Mouse (Mus musculus) forebrain, embryonic 12.5 days (tissue): ENCODE measurements around the gene Borcs5. TPM values are rescaled to one million over a fixed set of nuclear protein-coding genes. Genes with fewer than 3 reads are reported as not detected.

ENCODE experiments used
- ATAC-seq: fragments of 200-750 bp; cut with Nextera tagmentation; 2 replicates; pipeline ENCODE4 v1.8.0; 2017; ENCODE audit warnings: moderate TSS enrichment; ENCODE audit not compliant: low FRiP score
- H3K27ac ChIP-seq: fragments of 300-500 bp; sonication (generic); 2 replicates; pipeline ENCODE4 v1.5.1; 2016; ENCODE audit warnings: mild to moderate bottlenecking
- H3K27me3 ChIP-seq: fragments of 300-500 bp; sonication (generic); 2 replicates; pipeline ENCODE4 v1.6.1; 2016; ENCODE audit warnings: mild to moderate bottlenecking
- H3K36me3 ChIP-seq: fragments of 300-500 bp; sonication (generic); replicated peaks from 2 replicates; pipeline ENCODE4 v1.6.1; 2016; ENCODE audit warnings: mild to moderate bottlenecking
- H3K4me1 ChIP-seq: fragments of 300-500 bp; sonication (generic); 2 replicates; pipeline ENCODE4 v1.6.1; 2016
- H3K4me2 ChIP-seq: fragments of 300-500 bp; sonication (generic); 2 replicates; pipeline ENCODE4 v1.6.1; 2016; ENCODE audit warnings: mild to moderate bottlenecking, moderate library complexity
- H3K4me3 ChIP-seq: fragments of 300-500 bp; sonication (generic); replicated peaks from 2 replicates; pipeline ENCODE4 v1.5.1; 2016; ENCODE audit warnings: mild to moderate bottlenecking
- H3K9ac ChIP-seq: fragments of 300-500 bp; sonication (generic); 2 replicates; pipeline ENCODE4 v1.6.1; 2016; ENCODE audit warnings: mild to moderate bottlenecking
- H3K9me3 ChIP-seq: fragments of 300-500 bp; sonication (generic); 2 replicates; pipeline ENCODE4 v1.6.1; 2016
- WGBS: fragments of 180-500 bp; shearing (Covaris S2); methylation state at CpG from one replicate; pipeline ENCODE4 v1.1.7; 2016; 5-methylcytosine and 5-hydroxymethylcytosine counted together
- polyA plus RNA-seq: library from polyadenylated mRNA; unstranded; fragments of >200 nt; fragmentation: Nextera tagmentation; extraction: Ambion mirVana; gene quantifications from 2 replicates; pipeline ENCODE4 v1.2.1, GENCODE M21; 2016

Gene Borcs5
- polyA plus RNA-seq, 1 experiment from 2014 or later: 35.8 TPM

DNA sequence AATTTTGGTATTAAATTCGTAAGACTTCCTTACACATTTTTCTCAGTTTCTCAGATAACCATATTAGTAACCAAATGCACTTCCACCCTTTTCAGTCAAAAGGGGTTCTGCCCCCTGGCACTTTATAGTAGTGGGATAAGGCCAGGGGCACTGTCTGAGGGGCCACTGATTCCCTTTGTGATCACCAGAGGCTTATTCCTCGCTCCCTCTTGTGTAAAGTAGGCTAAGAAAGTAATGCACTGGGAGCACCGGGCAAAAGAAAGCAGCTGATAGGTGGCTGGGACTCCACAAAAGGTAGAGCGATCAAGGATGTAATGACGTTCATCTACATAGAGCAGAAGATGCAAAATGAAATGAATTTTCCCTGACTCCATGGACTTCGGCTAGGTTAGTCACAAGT lies 46.2 kb downstream of the Borcs5 start:
- no peak overlapping the region for H3K27ac ChIP-seq
- no peak overlapping the region for H3K9ac ChIP-seq
- no peaks in the 10 kb centered on the region for H3K27me3 ChIP-seq
- H3K4me2 ChIP-seq: no peak overlapping the region
- no peaks in the 10 kb centered on the region for H3K36me3 ChIP-seq
- H3K4me3 ChIP-seq: no peak overlapping the region
- no peaks in the 10 kb centered on the region for H3K9me3 ChIP-seq
- no peak for ATAC-seq
- WGBS: 77% methylated on average over 6 of the region's 6 CpGs
- peaks cover 3% of the 10 kb centered on the region; the same call in 1 of the 2 replicates for H3K4me1 ChIP-seq

DNA sequence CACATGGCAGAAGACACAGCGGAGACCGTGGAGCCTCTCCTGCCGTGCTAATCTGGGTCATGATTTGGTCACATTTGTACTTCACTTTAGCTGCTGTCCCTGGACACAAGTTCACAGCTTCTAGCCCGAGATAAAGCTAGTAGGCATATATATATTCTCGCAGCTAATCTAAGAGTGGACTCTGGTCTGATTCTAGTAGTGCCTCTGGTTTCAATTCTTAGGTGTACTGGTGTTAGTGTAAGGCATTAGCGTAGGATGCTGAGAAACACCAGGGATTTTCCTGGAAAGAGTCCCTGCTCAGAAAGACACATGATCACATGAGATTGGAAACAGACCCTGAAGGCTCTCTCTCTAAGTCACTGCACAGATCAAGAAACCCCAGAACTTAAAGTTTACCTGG lies 55.2 kb downstream of the Borcs5 start:
- no peak overlapping the region for H3K4me3 ChIP-seq
- no peaks in the 10 kb centered on the region for H3K36me3 ChIP-seq
- no peak overlapping the region for H3K4me2 ChIP-seq
- H3K27me3 ChIP-seq: no peaks in the 10 kb centered on the region
- no peak for ATAC-seq
- H3K9ac ChIP-seq: no peak overlapping the region
- no peaks in the 10 kb centered on the region for H3K4me1 ChIP-seq
- WGBS: 86% methylated on average over 6 of the region's 6 CpGs
- H3K9me3 ChIP-seq: no peaks in the 10 kb centered on the region
- H3K27ac ChIP-seq: no peak overlapping the region

DNA sequence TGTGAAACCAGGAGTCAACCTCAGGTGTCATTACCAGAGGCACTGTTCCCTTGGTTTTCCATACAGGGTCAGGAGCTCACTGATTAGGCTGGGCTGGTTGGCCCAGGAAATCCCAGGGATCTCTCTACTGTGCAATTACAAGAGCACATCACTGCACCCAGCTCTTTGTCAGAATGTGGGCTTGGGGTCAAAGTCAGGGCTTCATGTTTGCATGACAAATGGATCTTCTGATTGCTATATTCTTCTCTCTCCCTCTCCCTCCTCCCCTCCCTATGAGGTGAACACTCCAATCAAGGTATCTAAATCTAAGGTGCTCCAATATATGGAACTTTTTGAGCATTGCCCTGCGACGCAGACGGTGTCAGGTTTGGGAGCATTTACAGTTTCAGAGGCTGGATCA lies 55.7 kb downstream of the Borcs5 start:
- no peak overlapping the region for H3K9ac ChIP-seq

DNA sequence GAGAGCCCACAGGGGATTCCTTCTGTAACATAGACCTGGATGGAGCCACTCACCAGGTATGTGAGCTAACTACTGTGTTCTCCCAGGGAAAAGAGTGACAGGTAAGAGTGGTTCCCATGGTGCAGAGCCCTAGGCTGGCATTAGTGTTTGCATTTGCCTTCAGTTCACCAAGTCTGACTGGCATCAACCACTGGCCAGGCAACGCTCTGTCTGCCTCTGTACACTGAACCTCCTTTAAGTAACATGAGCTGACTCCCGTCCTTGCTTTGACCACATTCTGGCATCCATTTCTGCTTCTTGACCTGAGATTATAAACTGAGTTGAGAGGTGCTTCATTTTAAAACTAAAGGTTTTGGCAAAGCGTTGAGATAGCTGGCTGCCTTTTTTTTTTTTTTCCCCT lies 56.3 kb downstream of the Borcs5 start:
- no peaks in the 10 kb centered on the region for H3K9me3 ChIP-seq
- H3K27ac ChIP-seq: no peak overlapping the region
- 94% methylated on average over 3 of the region's 3 CpGs for WGBS
- H3K27me3 ChIP-seq: no peaks in the 10 kb centered on the region
- no peak overlapping the region for H3K4me2 ChIP-seq
- H3K4me3 ChIP-seq: no peak overlapping the region
- no peaks in the 10 kb centered on the region for H3K36me3 ChIP-seq
- ATAC-seq: no peak
- H3K9ac ChIP-seq: no peak overlapping the region
- peaks cover 6% of the 10 kb centered on the region; the same call in 1 of the 2 replicates for H3K4me1 ChIP-seq

More for the DNA sequence above, 55.7 kb downstream of the Borcs5 start:
- Histone ChIP-seq H3K36me3 (no peaks in the 10 kb centered on the region), H3K4me1 (no peaks in the 10 kb centered on the region), H3K4me3 (no peak overlapping the region), H3K27ac (no peak overlapping the region), H3K4me2 (no peak overlapping the region), H3K9me3 (no peaks in the 10 kb centered on the region), H3K27me3 (no peaks in the 10 kb centered on the region)
- no peak for ATAC-seq
- WGBS: 95% methylated on average over 3 of the region's 3 CpGs

DNA sequence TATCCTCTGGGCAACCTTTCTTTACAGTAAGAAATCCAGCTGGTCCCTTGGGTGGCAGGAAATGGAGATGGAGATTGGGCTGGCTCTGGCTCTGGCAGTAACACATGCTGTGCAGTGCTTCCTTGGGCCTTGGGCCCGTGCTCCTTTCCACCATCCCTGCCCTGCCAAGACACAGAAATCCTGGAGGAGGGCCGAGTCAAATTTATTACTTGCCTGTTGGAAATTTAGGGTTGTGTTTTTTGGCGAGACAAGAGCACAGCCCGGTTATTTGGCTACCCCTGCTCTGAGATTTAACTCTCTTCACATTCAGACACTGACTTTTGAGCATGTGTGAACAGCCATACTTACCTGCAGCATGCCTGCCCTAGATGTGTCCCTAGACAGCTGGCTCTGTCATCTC lies 56.8 kb downstream of the Borcs5 start:
- Histone ChIP-seq H3K36me3 (no peaks in the 10 kb centered on the region), H3K4me2 (no peak overlapping the region), H3K4me3 (no peak overlapping the region), H3K27me3 (no peaks in the 10 kb centered on the region), H3K9me3 (no peaks in the 10 kb centered on the region), H3K4me1 (peaks cover 9% of the 10 kb centered on the region; the same call in 1 of the 2 replicates), H3K9ac (no peak overlapping the region), H3K27ac (no peak overlapping the region)
- 79% methylated on average over 4 of the region's 4 CpGs for WGBS
- no peak for ATAC-seq

DNA sequence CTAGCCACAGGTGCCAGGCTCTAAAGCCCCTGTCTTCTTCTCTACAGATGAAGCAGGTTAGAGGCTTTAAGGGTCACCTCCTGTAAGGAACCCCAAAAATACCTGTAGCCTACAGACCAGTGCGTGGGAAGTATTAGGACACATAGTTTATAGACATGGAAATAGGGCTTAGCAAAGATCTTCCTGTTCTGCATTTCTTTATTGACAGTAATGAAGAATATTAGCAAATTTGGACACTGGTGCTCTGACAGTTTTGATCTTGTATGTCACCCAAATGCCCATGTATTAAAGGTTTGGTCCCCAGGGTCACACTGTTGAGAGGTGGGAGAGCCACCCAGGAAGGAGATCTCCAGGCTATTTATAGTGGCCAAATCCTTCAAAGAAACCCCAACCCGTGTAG lies 57.2 kb downstream of the Borcs5 start:
- Histone ChIP-seq H3K4me1 (peaks cover 9% of the 10 kb centered on the region; the same call in 1 of the 2 replicates), H3K36me3 (no peaks in the 10 kb centered on the region), H3K27me3 (no peaks in the 10 kb centered on the region), H3K9me3 (no peaks in the 10 kb centered on the region), H3K27ac (no peak overlapping the region), H3K4me3 (no peak overlapping the region), H3K9ac (no peak overlapping the region), H3K4me2 (no peak overlapping the region)
- ATAC-seq: no peak
- WGBS: 85% methylated on average over 2 of the region's 2 CpGs

DNA sequence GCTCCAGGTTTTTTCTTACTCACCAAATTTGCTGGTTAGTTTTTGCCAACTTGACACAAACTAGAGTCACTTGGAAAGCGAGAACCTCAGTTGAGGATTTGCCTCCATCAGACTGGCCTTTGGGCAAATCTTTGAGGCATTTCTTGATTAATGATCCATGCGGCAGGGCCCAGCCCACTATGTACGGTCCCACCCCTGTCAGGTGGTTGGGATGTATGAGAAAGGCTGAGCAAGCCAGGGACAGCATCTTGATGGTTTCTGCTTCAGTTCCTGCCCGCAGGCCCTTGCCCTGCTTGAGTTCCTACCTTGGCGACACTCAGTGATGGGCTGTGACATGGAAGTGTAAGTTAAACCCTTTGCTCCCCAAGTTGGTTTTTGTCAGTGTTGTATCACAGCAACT lies 58.9 kb downstream of the Borcs5 start:
- H3K36me3 ChIP-seq: no peaks in the 10 kb centered on the region
- H3K27ac ChIP-seq: no peak overlapping the region
- H3K9me3 ChIP-seq: no peaks in the 10 kb centered on the region
- H3K27me3 ChIP-seq: no peaks in the 10 kb centered on the region
- H3K4me1 ChIP-seq: peaks cover 9% of the 10 kb centered on the region; the same call in 1 of the 2 replicates
- H3K4me2 ChIP-seq: no peak overlapping the region
- H3K4me3 ChIP-seq: no peak overlapping the region
- H3K9ac ChIP-seq: no peak overlapping the region
- no peak for ATAC-seq
- WGBS: 93% methylated on average over 5 of the region's 5 CpGs

DNA sequence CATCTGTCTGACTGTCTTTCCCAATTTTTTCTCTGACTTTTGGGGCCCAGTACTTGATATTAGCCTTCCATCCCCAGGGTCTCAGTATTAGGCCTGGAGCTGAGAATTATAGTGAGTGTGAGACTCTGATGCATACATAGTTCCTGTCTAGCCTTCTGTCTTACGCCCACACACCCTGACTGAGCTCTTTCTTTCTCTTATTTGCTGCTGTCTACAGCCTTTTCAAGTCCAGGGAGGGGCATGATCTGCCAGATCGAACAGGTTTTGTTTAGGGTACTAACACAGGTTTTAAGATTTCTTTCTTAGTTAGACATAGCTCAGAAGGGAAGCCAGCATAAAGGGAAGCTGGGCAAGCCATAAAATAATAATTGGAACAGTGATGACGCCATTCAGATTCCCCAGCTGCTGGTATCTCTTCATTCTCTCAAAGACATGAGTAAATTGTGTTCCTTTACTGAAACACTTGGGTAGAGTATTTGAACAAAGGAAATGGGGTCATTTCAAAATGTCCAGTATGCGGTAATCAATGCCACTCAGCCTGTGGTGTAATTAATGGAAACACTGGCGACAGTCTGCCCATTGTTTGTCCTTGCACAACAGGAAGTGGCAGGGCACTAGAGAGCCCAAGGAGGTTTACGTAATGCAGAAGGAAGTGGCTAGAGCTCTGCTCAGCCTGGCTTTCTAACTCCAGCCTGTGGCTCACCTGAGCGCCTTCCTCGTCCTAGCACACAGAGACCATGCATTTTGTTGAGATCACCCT lies 61.3 kb downstream of the Borcs5 start:
- Histone ChIP-seq H3K9ac (no peak overlapping the region), H3K4me3 (no peak overlapping the region), H3K4me2 (no peak overlapping the region), H3K4me1 (peaks cover 9% of the 10 kb centered on the region; the same call in 1 of the 2 replicates), H3K27me3 (no peaks in the 10 kb centered on the region), H3K27ac (peak overlapping the region; percentile 56; the same call in 1 of the 2 replicates), H3K9me3 (no peaks in the 10 kb centered on the region), H3K36me3 (no peaks in the 10 kb centered on the region)
- ATAC-seq: no peak; the same call in 1 of the 2 replicates
- 46% methylated on average over 8 of the region's 8 CpGs for WGBS

DNA sequence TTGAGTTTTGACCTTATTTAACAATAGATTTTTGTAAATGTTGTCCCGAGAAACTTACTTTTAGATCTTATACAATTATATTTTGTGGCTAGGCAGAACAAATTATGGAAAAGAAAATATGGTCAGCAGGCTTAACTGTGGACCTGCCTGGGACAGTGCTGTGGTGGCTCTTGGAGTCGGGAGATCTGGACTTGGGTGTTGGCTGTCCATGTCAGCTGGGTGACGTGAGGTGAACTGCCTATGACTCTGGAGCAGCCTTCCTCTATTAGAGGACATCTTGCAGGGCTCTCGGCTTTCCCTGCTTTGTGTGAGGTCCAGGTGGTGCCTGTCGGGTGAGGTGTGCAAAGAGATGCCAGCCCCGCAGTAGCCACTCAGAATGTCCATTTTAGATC lies 61.9 kb downstream of the Borcs5 start:
- H3K9me3 ChIP-seq: no peaks in the 10 kb centered on the region
- no peak overlapping the region for H3K4me3 ChIP-seq
- 92% methylated on average over 6 of the region's 6 CpGs for WGBS
- H3K36me3 ChIP-seq: no peaks in the 10 kb centered on the region
- H3K4me2 ChIP-seq: no peak overlapping the region
- no peak for ATAC-seq
- H3K27me3 ChIP-seq: no peaks in the 10 kb centered on the region
- H3K27ac ChIP-seq: no peak overlapping the region
- H3K9ac ChIP-seq: no peak overlapping the region
- H3K4me1 ChIP-seq: peaks cover 9% of the 10 kb centered on the region; the same call in 1 of the 2 replicates

DNA sequence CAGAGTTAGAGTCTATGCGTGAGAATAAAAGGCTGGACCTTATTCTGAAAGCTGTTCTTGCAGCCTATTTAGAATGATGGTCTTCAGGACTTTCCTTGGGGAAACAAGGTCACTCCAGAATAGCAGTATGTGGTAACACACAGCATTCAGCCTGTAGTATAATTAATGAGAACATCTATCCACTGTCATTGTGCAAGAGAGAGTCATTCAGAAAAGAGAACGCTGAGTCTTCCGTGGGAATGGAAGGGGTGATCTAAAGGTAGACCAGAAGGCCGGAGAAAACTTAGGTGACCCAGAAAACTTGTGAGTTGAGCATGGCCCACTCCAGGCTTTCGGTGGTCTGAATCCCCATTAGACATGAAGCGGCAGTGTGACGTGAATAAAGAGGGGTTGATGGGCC lies 62.9 kb downstream of the Borcs5 start:
- 92% methylated on average over 7 of the region's 7 CpGs for WGBS
- Histone ChIP-seq H3K4me3 (no peak overlapping the region), H3K4me2 (no peak overlapping the region), H3K36me3 (no peaks in the 10 kb centered on the region), H3K9me3 (no peaks in the 10 kb centered on the region), H3K27me3 (no peaks in the 10 kb centered on the region), H3K27ac (no peak overlapping the region), H3K9ac (no peak overlapping the region), H3K4me1 (peaks cover 9% of the 10 kb centered on the region; the same call in 1 of the 2 replicates)
- ATAC-seq: no peak

DNA sequence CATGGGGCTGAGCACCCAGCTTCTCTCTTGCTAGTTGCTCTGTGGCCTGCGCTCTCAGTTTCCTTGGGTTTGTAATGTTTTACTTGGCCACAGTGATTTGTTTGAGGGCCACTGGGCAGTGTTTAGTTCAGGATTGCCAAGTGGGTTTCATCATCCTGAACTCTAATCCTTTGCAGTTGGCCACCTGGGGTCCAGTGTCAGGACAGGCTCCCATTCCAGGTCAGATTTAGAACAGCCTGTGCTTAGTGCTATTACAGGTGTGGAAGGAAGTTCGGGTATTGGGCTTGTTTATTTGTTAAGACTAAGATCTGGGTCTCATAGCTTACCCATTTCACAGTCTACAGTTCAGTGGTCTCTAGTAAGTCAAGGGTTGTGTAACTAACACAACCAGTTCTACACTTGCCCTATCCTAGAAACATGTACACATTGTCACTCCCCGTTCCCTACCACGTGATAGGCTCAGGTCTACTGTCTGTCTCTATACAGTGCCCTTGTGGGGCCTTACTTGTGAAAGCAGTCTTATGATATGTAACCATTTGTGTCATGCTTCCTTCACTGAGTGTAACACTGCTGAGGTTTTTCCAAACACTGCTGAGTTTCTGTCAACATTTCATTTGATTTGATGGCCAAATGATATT lies 63.9 kb downstream of the Borcs5 start:
- ATAC-seq: no peak
- no peak overlapping the region for H3K9ac ChIP-seq
- no peak overlapping the region for H3K4me2 ChIP-seq
- peaks cover 9% of the 10 kb centered on the region; the same call in 1 of the 2 replicates for H3K4me1 ChIP-seq
- WGBS: 94% methylated on average over 4 of the region's 4 CpGs
- no peaks in the 10 kb centered on the region for H3K27me3 ChIP-seq
- H3K36me3 ChIP-seq: no peaks in the 10 kb centered on the region
- H3K27ac ChIP-seq: no peak overlapping the region
- H3K9me3 ChIP-seq: no peaks in the 10 kb centered on the region
- no peak overlapping the region for H3K4me3 ChIP-seq

DNA sequence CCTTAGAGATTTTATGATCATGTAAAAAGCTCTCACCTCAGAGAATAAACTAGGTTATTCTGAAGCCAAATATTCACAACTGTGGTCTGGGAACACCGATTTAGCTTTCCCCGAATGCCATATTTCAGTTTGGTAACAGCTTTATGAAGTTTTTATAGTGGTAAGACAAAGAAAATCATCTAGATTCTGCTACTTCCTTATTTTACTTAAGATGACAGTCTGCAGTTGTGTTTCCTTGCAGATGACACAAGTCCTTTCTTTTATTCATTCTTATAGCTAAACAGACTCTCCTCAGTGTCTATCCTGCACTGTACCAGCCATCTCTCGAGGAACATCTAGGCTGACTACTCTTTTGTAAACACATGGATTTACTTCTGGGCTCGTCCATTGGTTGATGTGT lies 67.2 kb downstream of the Borcs5 start:
- Histone ChIP-seq H3K9ac (no peak overlapping the region), H3K9me3 (no peaks in the 10 kb centered on the region), H3K4me1 (no peaks in the 10 kb centered on the region), H3K36me3 (peaks cover 4% of the 10 kb centered on the region; the same call in 1 of the 2 replicates), H3K27ac (no peak overlapping the region), H3K4me3 (no peak overlapping the region), H3K27me3 (no peaks in the 10 kb centered on the region), H3K4me2 (no peak overlapping the region)
- 85% methylated on average over 4 of the region's 4 CpGs for WGBS
- no peak for ATAC-seq

DNA sequence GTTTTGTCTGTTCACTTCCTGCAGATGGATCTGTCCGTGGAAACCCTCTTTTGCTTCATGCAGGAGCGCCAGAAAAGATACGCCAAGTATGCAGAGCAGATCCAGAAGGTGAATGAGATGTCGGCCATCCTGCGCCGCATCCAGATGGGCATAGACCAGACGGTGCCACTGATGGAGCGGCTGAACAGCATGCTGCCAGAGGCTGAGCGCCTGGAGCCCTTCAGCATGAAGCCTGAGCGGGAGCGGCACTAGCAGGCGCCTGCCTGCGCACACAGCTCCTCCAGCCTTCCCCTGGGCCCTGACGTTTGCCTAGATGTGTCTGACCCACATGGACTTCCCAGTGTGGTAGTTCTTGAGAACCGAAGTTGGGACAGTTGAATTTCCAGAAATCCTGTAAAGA lies 70.7 kb downstream of the Borcs5 start:
- Histone ChIP-seq H3K9ac (no peak overlapping the region), H3K27me3 (no peaks in the 10 kb centered on the region), H3K36me3 (peaks cover 10% of the 10 kb centered on the region), H3K27ac (no peak overlapping the region), H3K9me3 (no peaks in the 10 kb centered on the region), H3K4me1 (no peaks in the 10 kb centered on the region), H3K4me3 (no peak overlapping the region), H3K4me2 (no peak overlapping the region)
- 87% methylated on average over 15 of the region's 15 CpGs for WGBS
- ATAC-seq: no peak
